Mouse (Mus musculus) heart, embryonic 16.5 days (tissue): ENCODE results near the gene Cers6. TPM values are rescaled to one million over a fixed set of nuclear protein-coding genes. Genes with fewer than 3 reads are reported as not detected.

Experiments used
- ATAC-seq: fragments of 200-750 bp; cut with Nextera tagmentation; replicated peaks from 2 replicates; pipeline ENCODE4 v1.8.0; 2017; ENCODE audit warnings: moderate number of reproducible peaks; ENCODE audit not compliant: insufficient read depth, low FRiP score; ENCODE audit errors: extremely low read depth
- H3K27ac ChIP-seq: fragments of 300-500 bp; sonication (generic); 2 replicates; pipeline ENCODE4 v1.5.1; 2014; ENCODE audit warnings: mild to moderate bottlenecking, low read length, control low read depth, moderate library complexity
- H3K27me3 ChIP-seq: fragments of 300-500 bp; sonication (generic); 2 replicates; pipeline ENCODE4 v1.6.1; 2014; ENCODE audit warnings: low read length, mixed read lengths; ENCODE audit not compliant: control insufficient read depth, insufficient read depth
- H3K36me3 ChIP-seq: fragments of 300-500 bp; sonication (generic); 2 replicates; pipeline ENCODE4 v1.6.1; 2014; ENCODE audit not compliant: control insufficient read depth, insufficient read depth
- H3K4me1 ChIP-seq: fragments of 300-500 bp; sonication (generic); 2 replicates; pipeline ENCODE4 v1.6.1; 2014; ENCODE audit warnings: low read length, mixed read lengths; ENCODE audit not compliant: control insufficient read depth, insufficient read depth
- H3K4me2 ChIP-seq: fragments of 300-500 bp; sonication (generic); 2 replicates; pipeline ENCODE4 v1.6.1; 2014; ENCODE audit warnings: low read depth, mild to moderate bottlenecking, control low read depth, low read length
- H3K4me3 ChIP-seq: fragments of 300-500 bp; sonication (generic); 2 replicates; pipeline ENCODE4 v1.5.1; 2014; ENCODE audit warnings: mild to moderate bottlenecking, control low read depth, low read length
- H3K9ac ChIP-seq: fragments of 300-500 bp; sonication (generic); 2 replicates; pipeline ENCODE4 v1.6.1; 2014; ENCODE audit warnings: low read length, control low read depth
- H3K9me3 ChIP-seq: fragments of 300-500 bp; sonication (generic); replicated peaks from 2 replicates; pipeline ENCODE4 v1.6.1; 2016; ENCODE audit warnings: low read length; ENCODE audit not compliant: control insufficient read depth
- WGBS: fragments of 180-500 bp; shearing (Covaris S2); extraction: QIAGEN DNeasy Blood & Tissue Kit; methylation state at CpG from one replicate; pipeline ENCODE4 v1.1.7; 2014; 5-methylcytosine and 5-hydroxymethylcytosine counted together
- polyA plus RNA-seq: library from polyadenylated mRNA; unstranded; fragments of >200 nt; fragmentation: Nextera tagmentation; extraction: Ambion mirVana; gene quantifications from 2 replicates; pipeline ENCODE4 v1.2.1, GENCODE M21; 2015

Cers6 gene
- polyA plus RNA-seq, 1 experiment from 2014 or later, result 22.3 TPM

- peak overlapping the region; percentile 12; the same call in 1 of the 2 replicates for H3K27ac ChIP-seq
- no peak overlapping the region for H3K9ac ChIP-seq
- H3K9me3 ChIP-seq, result peaks cover 4% of the 10 kb centered on the region
- WGBS, result 31% methylated on average over 15 of the region's 15 CpGs
- ATAC-seq, result peak; percentile 58
- H3K4me3 ChIP-seq, result peak overlapping the region; percentile 14; the same call in 1 of the 2 replicates
- H3K36me3 ChIP-seq, result peaks cover 2% of the 10 kb centered on the region; the same call in 1 of the 2 replicates
- no peaks in the 10 kb centered on the region for H3K27me3 ChIP-seq
- H3K4me2 ChIP-seq, result peak overlapping the region; percentile 52
- peaks cover 36% of the 10 kb centered on the region for H3K4me1 ChIP-seq
These were observed 12.6 kb downstream of the Cers6 start for GRCm38 (mm10) chr2:68873653-68874441.

- Histone ChIP-seq H3K27ac (0 out of 2 replicates have a peak overlapping the region, but pooled peaks have one; percentile 12), H3K27me3 (no peaks in the 10 kb centered on the region), H3K36me3 (peaks cover 3% of the 10 kb centered on the region; the same call in 1 of the 2 replicates), H3K9me3 (peaks cover 4% of the 10 kb centered on the region), H3K9ac (no peak overlapping the region), H3K4me1 (peaks cover 34% of the 10 kb centered on the region), H3K4me3 (no peak overlapping the region), H3K4me2 (peak overlapping the region; percentile 52; the same call in 1 of the 2 replicates)
- ATAC-seq, result no peak
- WGBS, result 84% methylated on average over 6 of the region's 6 CpGs
These were observed 13.3 kb downstream of the Cers6 start for GRCm38 (mm10) chr2:68874575-68874974.

- H3K9ac ChIP-seq, result no peak overlapping the region
- H3K36me3 ChIP-seq, result peaks cover 3% of the 10 kb centered on the region; the same call in 1 of the 2 replicates
- H3K27me3 ChIP-seq, result no peaks in the 10 kb centered on the region
- peaks cover 4% of the 10 kb centered on the region for H3K9me3 ChIP-seq
- no peak overlapping the region for H3K4me3 ChIP-seq
- WGBS, result 80% methylated on average over 4 of the region's 4 CpGs
- no peak; the same call in 1 of the 2 replicates for ATAC-seq
- peaks cover 8% of the 10 kb centered on the region for H3K4me1 ChIP-seq
- H3K4me2 ChIP-seq, result no peak overlapping the region
- no peak overlapping the region for H3K27ac ChIP-seq
These were observed 17.9 kb downstream of the Cers6 start for GRCm38 (mm10) chr2:68879071-68879651.

- no peak overlapping the region for H3K9ac ChIP-seq
- WGBS, result 80% methylated on average over 7 of the region's 7 CpGs
- peaks cover 19% of the 10 kb centered on the region for H3K4me1 ChIP-seq
- no peaks in the 10 kb centered on the region for H3K36me3 ChIP-seq
- H3K4me3 ChIP-seq, result no peak overlapping the region
- H3K27ac ChIP-seq, result no peak overlapping the region
- H3K9me3 ChIP-seq, result no peaks in the 10 kb centered on the region
- H3K27me3 ChIP-seq, result no peaks in the 10 kb centered on the region
- no peak for ATAC-seq
- no peak overlapping the region for H3K4me2 ChIP-seq
These were observed 23.3 kb downstream of the Cers6 start for GRCm38 (mm10) chr2:68884573-68884972.

- Histone ChIP-seq H3K9me3 (no peaks in the 10 kb centered on the region), H3K27ac (no peak overlapping the region), H3K27me3 (no peaks in the 10 kb centered on the region), H3K4me1 (peaks cover 19% of the 10 kb centered on the region), H3K4me3 (no peak overlapping the region), H3K4me2 (no peak overlapping the region), H3K36me3 (no peaks in the 10 kb centered on the region), H3K9ac (no peak overlapping the region)
- no peak for ATAC-seq
- 94% methylated on average over 2 of the region's 2 CpGs for WGBS
These were observed 24.0 kb downstream of the Cers6 start for GRCm38 (mm10) chr2:68885206-68885605.

- 44% methylated on average over 4 of the region's 4 CpGs for WGBS
- H3K4me1 ChIP-seq, result peaks cover 19% of the 10 kb centered on the region
- H3K9ac ChIP-seq, result no peak overlapping the region
- no peak overlapping the region for H3K27ac ChIP-seq
- H3K4me3 ChIP-seq, result no peak overlapping the region
- no peak overlapping the region for H3K4me2 ChIP-seq
- H3K9me3 ChIP-seq, result no peaks in the 10 kb centered on the region
- H3K27me3 ChIP-seq, result no peaks in the 10 kb centered on the region
- no peaks in the 10 kb centered on the region for H3K36me3 ChIP-seq
- no peak for ATAC-seq
These were observed 24.7 kb downstream of the Cers6 start for GRCm38 (mm10) chr2:68885766-68886496.

GRCm38 (mm10) chr2:68886661-68887060 lies 25.4 kb downstream of the Cers6 start:
- no peaks in the 10 kb centered on the region for H3K36me3 ChIP-seq
- 87% methylated on average over 4 of the region's 4 CpGs for WGBS
- no peaks in the 10 kb centered on the region for H3K27me3 ChIP-seq
- H3K4me3 ChIP-seq, result no peak overlapping the region
- H3K9me3 ChIP-seq, result no peaks in the 10 kb centered on the region
- no peak for ATAC-seq
- H3K4me1 ChIP-seq, result peaks cover 19% of the 10 kb centered on the region
- H3K27ac ChIP-seq, result no peak overlapping the region
- H3K9ac ChIP-seq, result no peak overlapping the region
- no peak overlapping the region for H3K4me2 ChIP-seq

GRCm38 (mm10) chr2:68888094-68888705 lies 27.0 kb downstream of the Cers6 start:
- H3K4me1 ChIP-seq, result peaks cover 19% of the 10 kb centered on the region
- no peaks in the 10 kb centered on the region for H3K36me3 ChIP-seq
- ATAC-seq, result no peak
- no peak overlapping the region for H3K4me2 ChIP-seq
- no peaks in the 10 kb centered on the region for H3K9me3 ChIP-seq
- H3K27ac ChIP-seq, result no peak overlapping the region
- no peak overlapping the region for H3K4me3 ChIP-seq
- 71% methylated on average over 3 of the region's 3 CpGs for WGBS
- H3K27me3 ChIP-seq, result no peaks in the 10 kb centered on the region
- no peak overlapping the region for H3K9ac ChIP-seq
